In genomic region chr7:55968258-55968901, GRCm38 (mm10) we compare ENCODE assay signal across 7 mouse cellular contexts. TPM values are rescaled to one million over a fixed set of nuclear protein-coding genes. Genes with fewer than 3 reads are reported as not detected.
A peak's percentile ranks its signal among the peaks of the same experiment; 100 is the strongest.
DNase-seq lines count a peak whose midpoint lies in the region; ATAC-seq and TF ChIP-seq lines count a peak whose summit lies in the region.

No protein-coding gene starts in this region.

- 41% methylated on average over 16 of the region's 16 CpGs for WGBS in embryonic facial prominence, embryonic 10.5 days
- WGBS in hindbrain, embryonic 12.5 days, result 40% methylated on average over 16 of the region's 16 CpGs
- 19% methylated on average over 16 of the region's 16 CpGs for WGBS in lung, adult 2 months
- 45% methylated on average over 16 of the region's 16 CpGs for WGBS in olfactory bulb, adult 2 months

- no peak overlapping the region for H3K9ac ChIP-seq in hindbrain, embryonic 12.5 days

- no peak for TF ChIP-seq CTCF in lung, adult 2 months (IDR thresholded peaks at IDR 0.05; ENCODE audit: insufficient read depth, low read length)
- TF ChIP-seq CTCF in olfactory bulb, adult 2 months (IDR thresholded peaks at IDR 0.05; ENCODE audit: insufficient read depth, low read depth, low read length), result no peak

- TF ChIP-seq POLR2A in lung, adult 2 months (IDR thresholded peaks at IDR 0.05; ENCODE audit: borderline replicate concordance, extremely low read depth, low read depth, low read length), result no peak
- TF ChIP-seq POLR2A in olfactory bulb, adult 2 months (IDR thresholded peaks at IDR 0.05; ENCODE audit: insufficient read depth, low read depth, low read length), result no peak

- H3K27me3 ChIP-seq in embryonic facial prominence, embryonic 10.5 days (replicated peaks; ENCODE audit: low read depth, poor library complexity, severe bottlenecking), result no peaks in the 10 kb centered on the region
- no peaks in the 10 kb centered on the region for H3K27me3 ChIP-seq in hindbrain, embryonic 12.5 days

- no peak overlapping the region for H3K27ac ChIP-seq in embryonic facial prominence, embryonic 10.5 days (replicated peaks)
- no peak overlapping the region for H3K27ac ChIP-seq in hindbrain, embryonic 12.5 days
- H3K27ac ChIP-seq in olfactory bulb, adult 2 months (ENCODE audit: insufficient read depth, low read depth, low read length), result no peak overlapping the region

- H3K4me2 ChIP-seq in hindbrain, embryonic 12.5 days (replicated peaks), result peak overlapping the region; percentile 27

- no peaks in the 10 kb centered on the region for H3K36me3 ChIP-seq in embryonic facial prominence, embryonic 10.5 days (replicated peaks)
- H3K36me3 ChIP-seq in hindbrain, embryonic 12.5 days, result no peaks in the 10 kb centered on the region

- H3K9me3 ChIP-seq in embryonic facial prominence, embryonic 10.5 days, result no peaks in the 10 kb centered on the region
- no peaks in the 10 kb centered on the region for H3K9me3 ChIP-seq in hindbrain, embryonic 12.5 days (replicated peaks)

- peak overlapping the region; percentile 37; the same call in 1 of the 2 replicates for H3K4me3 ChIP-seq in embryonic facial prominence, embryonic 10.5 days
- H3K4me3 ChIP-seq in hindbrain, embryonic 12.5 days, result no peak overlapping the region
- peak overlapping the region; percentile 76 for H3K4me3 ChIP-seq in lung, adult 2 months (replicated peaks; ENCODE audit: extremely low read depth, low read depth, low read length)
- peak overlapping the region; percentile 42 for H3K4me3 ChIP-seq in olfactory bulb, adult 2 months (ENCODE audit: insufficient read depth, low read depth, low read length)

- peak; percentile 64 to 70 for DNase-seq in B cell, adult 2 months
- peak; percentile 82 for DNase-seq in CD4-positive helper T cell, adult 2 months (ENCODE audit: low read depth, low spot score)
- DNase-seq in embryonic facial prominence, embryonic 10.5 days (ENCODE audit: low spot score), result no peak
- DNase-seq in lung, adult 2 months, result peak; percentile 36
- DNase-seq in gastrocnemius, adult 8-10 months (ENCODE audit: low spot score in 2 of 2), result no peak

- H3K4me1 ChIP-seq in embryonic facial prominence, embryonic 10.5 days, result peaks cover 19% of the 10 kb centered on the region
- peaks cover 3% of the 10 kb centered on the region for H3K4me1 ChIP-seq in hindbrain, embryonic 12.5 days
- peaks cover 3% of the 10 kb centered on the region for H3K4me1 ChIP-seq in lung, adult 2 months (ENCODE audit: control insufficient read depth, insufficient read depth, low read length)
- no peaks in the 10 kb centered on the region for H3K4me1 ChIP-seq in olfactory bulb, adult 2 months (ENCODE audit: control insufficient read depth, insufficient read depth, low read length)

- ATAC-seq in hindbrain, embryonic 12.5 days (ENCODE audit: low FRiP score), result no peak

RNA-seq across cellular contexts. Expression of gene Nipa2, which starts 6.1 kb away (rescaled TPM):
- 42.8 and 44.9 TPM in 2 replicates for polyA plus RNA-seq in embryonic facial prominence, embryonic 10.5 days (2016; fragmentation: Nextera tagmentation; extraction: Ambion mirVana)
- 45.5 and 47.0 TPM in 2 replicates for polyA plus RNA-seq in hindbrain, embryonic 12.5 days (2016; fragmentation: Nextera tagmentation; extraction: Ambion mirVana)
- 11.8 and 21.2 TPM in 2 replicates for polyA plus RNA-seq in lung, adult 2 months (2012; rRNA removed)
- not detected in 2 replicates for polyA plus RNA-seq in olfactory bulb, adult 2 months (2012; ENCODE audit: insufficient read depth, insufficient read length, low replicate concordance, missing spikeins)
- total RNA-seq in gastrocnemius, adult 8-10 months (2022), result 10 to 100 TPM; 29.6 to 36.9 (median 32.4) TPM

RNA-seq across cellular contexts. Expression of gene Nipa1, which starts 51.4 kb away (rescaled TPM):
- polyA plus RNA-seq in embryonic facial prominence, embryonic 10.5 days (2016; fragmentation: Nextera tagmentation; extraction: Ambion mirVana), result 7.4 and 7.5 TPM in 2 replicates
- polyA plus RNA-seq in hindbrain, embryonic 12.5 days (2016; fragmentation: Nextera tagmentation; extraction: Ambion mirVana), result 16.4 and 19.2 TPM in 2 replicates
- polyA plus RNA-seq in lung, adult 2 months (2012; rRNA removed), result 9.6 and 11.8 TPM in 2 replicates
- polyA plus RNA-seq in olfactory bulb, adult 2 months (2012; ENCODE audit: insufficient read depth, insufficient read length, low replicate concordance, missing spikeins), result 95.7 TPM in 1 of 2 replicates, not detected in the other
- total RNA-seq in gastrocnemius, adult 8-10 months (2022), result 1 to 10 TPM; 3.4 to 4.9 (median 4.0) TPM

Comparison
In these comparisons a context has a peak if more than half of its experiments do, and no peak if none do; other contexts are left out.
1. DNase-seq: peak in B cell, adult 2 months (2 of 2), CD4-positive helper T cell, adult 2 months (single experiment) and lung, adult 2 months (single experiment); none in embryonic facial prominence, embryonic 10.5 days (single experiment) and gastrocnemius, adult 8-10 months (0 of 2).
2. RNA of gene Nipa2, which starts 6.1 kb away (polyA plus RNA-seq): 45.5 to 47.0 TPM in hindbrain, embryonic 12.5 days, 42.8 to 44.9 TPM in embryonic facial prominence, embryonic 10.5 days and 11.8 to 21.2 TPM in lung, adult 2 months; not detected in olfactory bulb, adult 2 months; every median in the first group is over 10 times any median in the second.